Comparison of ENCODE assay signal across 28 mouse cellular contexts in genomic region chr11:116973508-116973907, GRCm38 (mm10). TPM values are rescaled to one million over a fixed set of nuclear protein-coding genes. Genes with fewer than 3 reads are reported as not detected.
DNase-seq lines count a peak whose midpoint lies in the region; ATAC-seq and TF ChIP-seq lines count a peak whose summit lies in the region.
"Had no signal": no experiment of that assay in that cellular context is flagged by ENCODE, and none has a peak within 500 bp of the region (broad histone marks: within the 10 kb centered on the region; RNA-seq: fewer than 3 reads in every experiment).

No protein-coding gene starts in this region.

- no peaks in the 10 kb centered on the region for H3K4me1 ChIP-seq in megakaryocyte, embryonic 14.5 days
- H3K4me1 ChIP-seq in ES-E14 (ENCODE audit: control insufficient read depth in 2 of 2, insufficient read depth in 2 of 2, low read length in 2 of 2, poor library complexity in 1 of 2) = peaks cover 17 to 43% of the 10 kb centered on the region in 2 experiments; a peak in 3 of 4 replicates
- H3K4me1 ChIP-seq in forebrain, embryonic 15.5 days = peaks cover 19% of the 10 kb centered on the region
- peaks cover 7% of the 10 kb centered on the region for H3K4me1 ChIP-seq in hindbrain, embryonic 14.5 days (replicated peaks; ENCODE audit: control insufficient read depth, insufficient read depth, low read length)
- H3K4me1 ChIP-seq in kidney, embryonic 15.5 days = peaks cover 7% of the 10 kb centered on the region; the same call in 1 of the 2 replicates
- H3K4me1 ChIP-seq: liver, embryonic 15.5 days; lung, embryonic 15.5 days had no signal

- ATAC-seq in megakaryocyte, adult 5-6 weeks (ENCODE audit: poor library complexity, severe bottlenecking) = no peak
- no peak for ATAC-seq in forebrain, embryonic 15.5 days (replicated peaks)
- ATAC-seq in hindbrain, embryonic 14.5 days (ENCODE audit: low FRiP score) = no peak
- no peak for ATAC-seq in kidney, embryonic 15.5 days (replicated peaks; ENCODE audit: low FRiP score)
- ATAC-seq: CD4-positive, CD25-positive, alpha-beta regulatory T cell, adult 4 months; intestine, embryonic 16.5 days had no signal

- in situ Hi-C loops in ES-E14 (cut with MboI; ENCODE audit: low sequenced_read_pairs in 2 of 2, unreplicated experiment in 2 of 2) = no loop called here

- no peak for DNase-seq in ES-E14 (ENCODE audit: low read depth, low spot score)
- DNase-seq in hindbrain, embryonic 14.5 days (ENCODE audit: low spot score) = no peak
- no peak for DNase-seq in kidney, adult 9 months
- DNase-seq in adrenal gland, adult 2 months = no peak
- DNase-seq: adrenal gland, postnatal 14 days; cerebellum, adult 2 months; cerebellum, postnatal 36 days; gastrocnemius, postnatal 14 days; heart, adult 11 months; heart, postnatal 10 days; liver; midbrain, embryonic 14.5 days; thymus, adult 2 months; thymus, postnatal 4 days had no signal

- peak overlapping the region; percentile 20 for H3K4me3 ChIP-seq in megakaryocyte, embryonic 14.5 days (replicated peaks)
- H3K4me3 ChIP-seq in ES-E14 (ENCODE audit: insufficient read depth in 1 of 2, low read depth in 1 of 2, low read length in 2 of 2, poor library complexity in 1 of 2, severe bottlenecking in 1 of 2) = peak overlapping the region; percentile 11 to 14; a peak in 3 of 4 replicates
- no peak overlapping the region for H3K4me3 ChIP-seq in forebrain, embryonic 15.5 days
- H3K4me3 ChIP-seq in hindbrain, embryonic 14.5 days (replicated peaks; ENCODE audit: low read length) = no peak overlapping the region
- H3K4me3 ChIP-seq in kidney, embryonic 15.5 days (replicated peaks) = no peak overlapping the region
- H3K4me3 ChIP-seq: embryonic facial prominence, embryonic 15.5 days; hindbrain, embryonic 15.5 days; limb, embryonic 10.5 days; liver, embryonic 15.5 days; lung, embryonic 15.5 days had no signal

- H3K9me3 ChIP-seq in megakaryocyte, embryonic 14.5 days = no peaks in the 10 kb centered on the region
- no peaks in the 10 kb centered on the region for H3K9me3 ChIP-seq in ES-E14 (ENCODE audit: control insufficient read depth, insufficient read depth, low read depth, low read length)
- H3K9me3 ChIP-seq in forebrain, embryonic 15.5 days = no peaks in the 10 kb centered on the region
- no peaks in the 10 kb centered on the region for H3K9me3 ChIP-seq in hindbrain, embryonic 14.5 days (ENCODE audit: control insufficient read depth, low read length)
- no peaks in the 10 kb centered on the region for H3K9me3 ChIP-seq in kidney, embryonic 15.5 days (replicated peaks)
- H3K9me3 ChIP-seq: embryonic facial prominence, embryonic 15.5 days; hindbrain, embryonic 15.5 days; limb, embryonic 10.5 days; liver, embryonic 15.5 days; lung, embryonic 15.5 days had no signal

- no peak overlapping the region for H3K27ac ChIP-seq in ES-E14 (ENCODE audit: insufficient read depth, low read depth, low read length, poor library complexity, severe bottlenecking)
- peak overlapping the region; percentile 84 for H3K27ac ChIP-seq in forebrain, embryonic 15.5 days (replicated peaks)
- 0 out of 2 replicates have a peak overlapping the region, but pooled peaks have one; percentile 43 for H3K27ac ChIP-seq in hindbrain, embryonic 14.5 days
- H3K27ac ChIP-seq in kidney, embryonic 15.5 days = no peak overlapping the region
- H3K27ac ChIP-seq: embryonic facial prominence, embryonic 15.5 days; hindbrain, embryonic 15.5 days; kidney, postnatal 0 days; limb, embryonic 10.5 days; liver, embryonic 15.5 days; lung, embryonic 15.5 days; macrophage had no signal

- H3K27me3 ChIP-seq in megakaryocyte, embryonic 14.5 days (replicated peaks) = peaks cover 70% of the 10 kb centered on the region
- H3K27me3 ChIP-seq in forebrain, embryonic 15.5 days = no peaks in the 10 kb centered on the region
- H3K27me3 ChIP-seq in hindbrain, embryonic 14.5 days (ENCODE audit: control insufficient read depth, insufficient read depth, low read length) = no peaks in the 10 kb centered on the region
- no peaks in the 10 kb centered on the region for H3K27me3 ChIP-seq in kidney, embryonic 15.5 days
- H3K27me3 ChIP-seq: embryonic facial prominence, embryonic 15.5 days; hindbrain, embryonic 15.5 days; liver, embryonic 15.5 days; lung, embryonic 15.5 days had no signal

- no peaks in the 10 kb centered on the region for H3K36me3 ChIP-seq in megakaryocyte, embryonic 14.5 days (replicated peaks; ENCODE audit: low read length)
- H3K36me3 ChIP-seq in ES-E14 (ENCODE audit: control insufficient read depth, insufficient read depth, low read length, poor library complexity, severe bottlenecking) = peaks cover 10% of the 10 kb centered on the region; the same call in 1 of the 2 replicates
- peaks cover 52% of the 10 kb centered on the region for H3K36me3 ChIP-seq in forebrain, embryonic 15.5 days
- H3K36me3 ChIP-seq in hindbrain, embryonic 14.5 days (replicated peaks; ENCODE audit: control insufficient read depth, insufficient read depth) = peaks cover 56% of the 10 kb centered on the region
- H3K36me3 ChIP-seq in kidney, embryonic 15.5 days = no peaks in the 10 kb centered on the region
- H3K36me3 ChIP-seq: embryonic facial prominence, embryonic 15.5 days; limb, embryonic 10.5 days; liver, embryonic 15.5 days; lung, embryonic 15.5 days had no signal

- 87% methylated on average over 9 of the region's 9 CpGs for WGBS in forebrain, embryonic 15.5 days
- WGBS in hindbrain, embryonic 14.5 days = 87% methylated on average over 9 of the region's 9 CpGs
- WGBS in kidney, embryonic 15.5 days = 92% methylated on average over 9 of the region's 9 CpGs

- peak overlapping the region; percentile 4; the same call in 1 of the 2 replicates for H3K9ac ChIP-seq in ES-E14 (ENCODE audit: insufficient read depth, low read depth, low read length, poor library complexity, severe bottlenecking)
- no peak overlapping the region for H3K9ac ChIP-seq in forebrain, embryonic 15.5 days (replicated peaks)
- H3K9ac ChIP-seq in hindbrain, embryonic 14.5 days = no peak overlapping the region
- H3K9ac ChIP-seq in kidney, embryonic 15.5 days = no peak overlapping the region
- H3K9ac ChIP-seq: embryonic facial prominence, embryonic 15.5 days; hindbrain, embryonic 15.5 days; liver, embryonic 15.5 days; lung, embryonic 15.5 days had no signal

- H3K4me2 ChIP-seq in forebrain, embryonic 15.5 days (replicated peaks) = no peak overlapping the region
- no peak overlapping the region for H3K4me2 ChIP-seq in hindbrain, embryonic 14.5 days (replicated peaks)
- H3K4me2 ChIP-seq in kidney, embryonic 15.5 days = no peak overlapping the region
- H3K4me2 ChIP-seq: embryonic facial prominence, embryonic 15.5 days; heart, embryonic 11.5 days; hindbrain, embryonic 15.5 days; liver, embryonic 15.5 days; lung, embryonic 15.5 days had no signal

TF ChIP-seq in ES-E14, 5 proteins besides CTCF, POLR2A, EP300 and RAD21:
- TF ChIP-seq ZC3H11A (IDR thresholded peaks at IDR 0.05; ENCODE audit: borderline replicate concordance, low read depth, low read length) (no peak), HCFC1 (IDR thresholded peaks at IDR 0.05; ENCODE audit: borderline replicate concordance, insufficient read depth, low read length) (no peak), ZNF384 (IDR thresholded peaks at IDR 0.05; ENCODE audit: low read depth, low read length) (no peak), MAFK (IDR thresholded peaks at IDR 0.05; ENCODE audit: insufficient read depth, low read depth, low read length) (no peak), CHD2 (IDR thresholded peaks at IDR 0.05; ENCODE audit: low read depth, low read length) (no peak)

RNA-seq across cellular contexts. Expression of gene Mgat5b, which starts 54.8 kb away (rescaled TPM):
- not detected in 2 replicates for polyA plus RNA-seq in megakaryocyte, embryonic 14.5 days (2012; ENCODE audit: insufficient read depth, low replicate concordance)
- not detected in 2 replicates for total RNA-seq in megakaryocyte, adult 5-6 weeks (2015)
- total RNA-seq in megakaryocyte, adult 5-6 weeks (2017) = 0.22 TPM in 1 of 2 replicates, not detected in the other
- 7.1 and 10.1 TPM in 2 replicates for total RNA-seq in ES-E14 (2012; rRNA removed)
- 32.0 and 32.8 TPM in 2 replicates for polyA plus RNA-seq in forebrain, embryonic 15.5 days (2015; fragmentation: Nextera tagmentation; extraction: Ambion mirVana)
- polyA plus RNA-seq in hindbrain, embryonic 14.5 days (2014; fragmentation: Nextera tagmentation; extraction: Ambion mirVana) = 24.5 and 26.0 TPM in 2 replicates
- 0.13 and 0.43 TPM in 2 replicates for polyA plus RNA-seq in kidney, embryonic 15.5 days (2015; fragmentation: Nextera tagmentation; extraction: Ambion mirVana)
- total RNA-seq in adrenal gland, adult 2 months (2021) = under 1 TPM; 0.21 to 0.92 TPM
- 1.8 and 1.9 TPM in 2 replicates for polyA plus RNA-seq in adrenal gland, adult 2 months (2012; rRNA removed)
- polyA plus RNA-seq: CD4-positive, CD25-positive, alpha-beta regulatory T cell, adult 4 months; liver, embryonic 15.5 days; macrophage had no signal

Comparison
In these comparisons a context has a peak if more than half of its experiments do, and no peak if none do; other contexts are left out.
1. H3K4me3 ChIP-seq: peak in megakaryocyte, embryonic 14.5 days (single experiment) and ES-E14 (2 of 2); none in forebrain, embryonic 15.5 days (single experiment), hindbrain, embryonic 14.5 days (single experiment) and kidney, embryonic 15.5 days (single experiment).
2. H3K27ac ChIP-seq: peak in forebrain, embryonic 15.5 days (single experiment) and hindbrain, embryonic 14.5 days (single experiment); none in ES-E14 (single experiment) and kidney, embryonic 15.5 days (single experiment).